Mouse (Mus musculus): ENCODE measurements around the gene A3galt2. TPM values are rescaled to one million over a fixed set of nuclear protein-coding genes. Genes with fewer than 3 reads are reported as not detected.

A3galt2 gene
- polyA plus RNA-seq, 1 experiment from 2014 or later, result 0.11 TPM

DNA sequence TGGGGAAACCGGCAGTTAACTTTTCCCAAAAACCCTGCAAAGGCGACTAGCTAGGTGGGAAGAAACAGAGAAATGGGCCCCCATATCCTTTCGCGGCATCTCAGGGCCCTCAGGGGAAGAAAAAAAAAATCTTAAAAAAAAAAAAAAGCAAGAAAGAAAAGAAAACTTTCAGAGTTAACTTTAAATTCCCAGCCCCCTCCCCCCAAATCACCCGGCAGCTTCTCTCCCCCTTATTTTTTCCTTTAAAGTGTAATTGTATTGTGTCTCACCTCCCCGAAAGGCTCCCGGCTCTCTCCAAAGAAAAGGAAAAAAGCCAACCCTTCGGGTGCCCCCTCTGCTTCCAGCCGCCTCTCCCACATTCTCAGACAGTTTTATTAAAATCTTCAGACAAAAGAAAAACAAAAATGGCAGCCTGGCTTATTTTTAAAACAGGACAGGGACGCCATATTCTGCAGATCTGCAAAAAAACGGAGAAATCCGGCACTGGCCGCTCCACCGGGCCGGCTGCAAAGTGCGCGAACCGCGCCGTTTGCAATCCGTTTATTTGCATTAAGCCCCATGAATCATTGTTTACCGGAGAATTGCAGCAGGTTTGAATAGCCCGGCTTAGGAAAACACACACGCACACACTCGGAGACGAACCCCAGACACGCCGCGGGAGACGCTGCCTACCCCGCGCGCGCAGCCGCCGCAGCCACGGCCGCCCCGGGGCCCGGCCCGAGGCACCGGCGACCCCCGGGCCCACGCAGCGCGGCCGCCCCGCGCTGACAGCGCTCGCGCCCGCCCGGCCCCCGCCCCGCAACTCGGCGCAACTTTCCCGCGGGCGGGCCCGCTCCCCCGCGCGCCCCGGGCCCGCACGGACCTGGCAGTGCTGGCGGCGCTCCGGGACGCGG lies 50.2 kb downstream of the A3galt2 start:
- Histone ChIP-seq H3K4me2 (ENCODE audit: low read depth, low read length) (peak overlapping the region; percentile 95), H3K4me3 (ENCODE audit: low read depth, low read length) (peak overlapping the region; percentile 88), H3K27me3 (ENCODE audit: control insufficient read depth, insufficient read depth, low read length) (no peaks in the 10 kb centered on the region), H3K27ac (replicated peaks; ENCODE audit: low read depth, low read length) (peak overlapping the region; percentile 98), H3K9ac (replicated peaks; ENCODE audit: low read length) (peak overlapping the region; percentile 100), H3K9me3 (replicated peaks; ENCODE audit: control insufficient read depth, low read length) (no peaks in the 10 kb centered on the region), H3K36me3 (replicated peaks; ENCODE audit: control insufficient read depth, insufficient read depth, low read depth, low read length) (no peaks in the 10 kb centered on the region), H3K4me1 (ENCODE audit: control insufficient read depth, insufficient read depth, low read length) (peaks cover 12% of the 10 kb centered on the region)
- ATAC-seq (replicated peaks; ENCODE audit: insufficient number of reproducible peaks, low FRiP score, low TSS enrichment, low read depth) (no peak), DNase-seq (ENCODE audit: low spot score) (peak; percentile 57)
- 1% methylated on average over 56 of the region's 74 CpGs for WGBS

DNA sequence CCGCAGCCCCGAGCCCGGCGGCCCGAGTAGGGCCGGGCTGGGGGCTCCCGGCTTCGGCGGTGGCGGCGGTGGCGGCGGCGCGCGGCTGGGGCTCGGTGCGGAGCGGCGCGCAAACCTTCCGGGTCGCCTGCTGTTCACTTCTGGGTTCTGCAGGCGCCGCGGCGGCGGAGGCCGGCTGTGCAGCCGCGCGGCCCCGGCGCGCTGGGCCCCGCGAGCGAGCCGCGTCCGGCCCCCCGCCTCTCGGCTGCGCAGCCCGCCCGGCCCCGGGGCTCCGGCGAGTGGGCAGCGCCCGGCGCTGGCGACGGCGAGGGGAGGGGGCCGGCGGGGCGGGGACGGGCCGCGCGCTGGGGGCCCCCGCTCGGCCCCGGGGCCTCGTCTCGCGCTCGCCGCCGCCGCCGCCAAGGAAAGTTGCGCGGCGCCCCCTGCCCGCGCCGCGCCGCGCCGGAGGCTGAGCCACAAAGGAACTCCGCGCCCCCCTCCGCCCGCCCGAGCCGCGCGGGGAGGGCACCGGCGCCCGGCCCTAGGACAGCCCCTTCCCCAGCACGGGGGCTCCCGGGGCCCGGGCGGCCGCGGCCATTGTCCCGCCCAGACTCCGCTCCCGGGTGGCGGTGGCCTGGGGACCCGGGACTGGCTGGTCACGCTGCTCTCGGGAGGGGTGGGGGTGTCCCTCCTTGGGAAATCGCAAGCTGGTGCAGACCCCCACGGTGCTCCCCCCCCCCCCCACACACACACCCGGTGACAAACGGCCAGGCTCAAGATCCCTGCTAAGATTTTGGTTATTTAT lies 51.1 kb downstream of the A3galt2 start, which contains the start of gene Zfp362:
Zfp362 (minus strand) TSS at position 3 of the 784 bp plus-strand sequence.
- 0% methylated on average over 70 of the region's 111 CpGs for WGBS
- Histone ChIP-seq H3K36me3 (replicated peaks; ENCODE audit: control insufficient read depth, insufficient read depth, low read depth, low read length) (no peaks in the 10 kb centered on the region), H3K4me3 (ENCODE audit: low read depth, low read length) (peak within 1 kb of the TSS; percentile 88), H3K27me3 (ENCODE audit: control insufficient read depth, insufficient read depth, low read length) (no peaks in the 10 kb centered on the region), H3K4me2 (ENCODE audit: low read depth, low read length) (peak within 1 kb of the TSS; percentile 95), H3K4me1 (ENCODE audit: control insufficient read depth, insufficient read depth, low read length) (peaks cover 12% of the 10 kb centered on the region), H3K27ac (replicated peaks; ENCODE audit: low read depth, low read length) (peak within 1 kb of the TSS; percentile 98), H3K9ac (replicated peaks; ENCODE audit: low read length) (peak within 1 kb of the TSS; percentile 100), H3K9me3 (replicated peaks; ENCODE audit: control insufficient read depth, low read length) (no peaks in the 10 kb centered on the region)
- DNase-seq (ENCODE audit: low spot score) (peak; percentile 72), ATAC-seq (replicated peaks; ENCODE audit: insufficient number of reproducible peaks, low FRiP score, low TSS enrichment, low read depth) (peak; percentile 58)

DNA sequence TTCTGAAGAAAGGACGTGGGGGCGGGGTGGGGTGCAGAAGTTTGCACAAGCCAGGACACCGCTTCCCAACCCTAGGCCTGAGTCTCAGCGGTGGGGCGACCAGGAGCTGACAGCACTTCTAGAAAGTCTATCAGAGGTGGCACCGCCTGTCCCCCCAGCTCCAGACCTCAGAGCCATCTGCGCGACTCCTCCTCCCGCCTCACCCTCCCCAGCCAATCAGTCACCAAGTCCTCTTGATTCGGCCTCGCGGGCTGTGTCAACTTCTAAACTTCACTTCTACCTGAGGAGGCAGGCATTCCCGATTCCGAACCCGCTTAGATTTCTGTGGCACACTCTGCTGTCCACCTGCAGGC lies 51.6 kb downstream of the A3galt2 start:
- Histone ChIP-seq H3K4me3 (ENCODE audit: low read depth, low read length) (peak overlapping the region; percentile 88), H3K27me3 (ENCODE audit: control insufficient read depth, insufficient read depth, low read length) (no peaks in the 10 kb centered on the region), H3K36me3 (replicated peaks; ENCODE audit: control insufficient read depth, insufficient read depth, low read depth, low read length) (no peaks in the 10 kb centered on the region), H3K4me2 (ENCODE audit: low read depth, low read length) (peak overlapping the region; percentile 95), H3K9ac (replicated peaks; ENCODE audit: low read length) (peak overlapping the region; percentile 100), H3K27ac (replicated peaks; ENCODE audit: low read depth, low read length) (peak overlapping the region; percentile 98), H3K4me1 (ENCODE audit: control insufficient read depth, insufficient read depth, low read length) (peaks cover 12% of the 10 kb centered on the region), H3K9me3 (replicated peaks; ENCODE audit: control insufficient read depth, low read length) (no peaks in the 10 kb centered on the region)
- peak; percentile 78 for ATAC-seq (replicated peaks; ENCODE audit: insufficient number of reproducible peaks, low FRiP score, low TSS enrichment, low read depth)
- WGBS, result 2% methylated on average over 15 of the region's 15 CpGs
- DNase-seq (ENCODE audit: low spot score), result peak; percentile 80

DNA sequence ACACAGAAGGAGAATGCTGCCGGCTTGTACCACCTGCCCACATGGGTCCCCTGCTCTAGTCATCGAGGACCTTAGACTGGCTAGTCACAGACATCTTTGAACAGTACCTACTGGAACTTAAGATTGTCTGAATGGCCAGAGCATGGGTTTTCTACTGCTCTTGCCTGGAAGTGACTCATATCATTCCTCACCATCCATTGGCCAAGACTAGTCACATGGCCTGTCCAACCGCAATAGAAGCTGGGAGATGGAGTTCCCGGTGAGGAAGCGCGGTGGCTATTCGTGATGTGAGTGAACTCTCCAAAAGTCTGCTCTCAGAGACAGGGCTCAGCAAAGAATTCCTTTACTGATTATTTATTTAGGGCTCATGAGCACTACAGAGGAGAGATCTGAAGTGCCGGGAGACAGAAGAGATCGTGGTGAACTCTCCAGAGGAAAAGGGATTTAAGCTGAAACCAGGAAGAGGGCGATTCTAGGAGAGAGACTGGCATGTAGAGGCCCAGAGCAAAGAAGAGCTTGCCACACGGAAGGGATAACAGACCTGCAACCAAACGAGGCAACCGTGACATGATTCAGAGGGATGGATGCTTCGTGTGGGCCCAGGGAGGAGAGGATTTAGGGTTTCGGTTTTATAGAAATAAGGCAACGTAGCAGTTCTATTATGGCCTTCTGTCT lies 56.4 kb downstream of the A3galt2 start:
- Histone ChIP-seq H3K4me2 (ENCODE audit: low read depth, low read length) (peak overlapping the region; percentile 70), H3K27me3 (ENCODE audit: control insufficient read depth, insufficient read depth, low read length) (no peaks in the 10 kb centered on the region), H3K4me1 (ENCODE audit: control insufficient read depth, insufficient read depth, low read length) (no peaks in the 10 kb centered on the region), H3K9me3 (replicated peaks; ENCODE audit: control insufficient read depth, low read length) (no peaks in the 10 kb centered on the region), H3K36me3 (replicated peaks; ENCODE audit: control insufficient read depth, insufficient read depth, low read depth, low read length) (no peaks in the 10 kb centered on the region), H3K4me3 (ENCODE audit: low read depth, low read length) (peak overlapping the region; percentile 51), H3K9ac (replicated peaks; ENCODE audit: low read length) (peak overlapping the region; percentile 66), H3K27ac (replicated peaks; ENCODE audit: low read depth, low read length) (no peak overlapping the region)
- DNase-seq (ENCODE audit: low spot score) (peak; percentile 92), ATAC-seq (replicated peaks; ENCODE audit: insufficient number of reproducible peaks, low FRiP score, low TSS enrichment, low read depth) (peak; percentile 81)
- 17% methylated on average over 16 of the region's 16 CpGs for WGBS

DNA sequence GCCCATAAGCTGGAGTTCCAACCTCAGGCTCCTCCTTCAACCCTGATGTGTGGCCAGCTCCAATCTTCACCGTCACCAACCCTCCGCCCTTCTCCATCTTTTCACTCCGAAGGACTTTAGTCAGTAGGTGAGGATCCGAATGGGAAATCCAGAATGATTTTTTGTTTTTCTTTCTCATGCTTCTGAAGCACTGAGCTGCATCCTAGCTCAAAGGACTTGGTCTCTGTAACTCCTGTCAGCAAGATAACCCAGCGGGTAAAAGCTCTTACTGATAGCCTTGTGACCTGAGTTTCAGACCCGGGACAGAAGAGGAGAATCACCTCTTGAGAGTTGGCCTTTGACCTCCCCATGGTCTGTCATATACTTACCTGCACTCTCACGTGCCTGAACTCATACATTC lies 61.8 kb downstream of the A3galt2 start:
- no peaks in the 10 kb centered on the region for H3K4me1 ChIP-seq (ENCODE audit: control insufficient read depth, insufficient read depth, low read length)
- ATAC-seq (replicated peaks; ENCODE audit: insufficient number of reproducible peaks, low FRiP score, low TSS enrichment, low read depth) (no peak), DNase-seq (ENCODE audit: low spot score) (no peak)
- no peaks in the 10 kb centered on the region for H3K9me3 ChIP-seq (replicated peaks; ENCODE audit: control insufficient read depth, low read length)
- no peak overlapping the region for H3K9ac ChIP-seq (replicated peaks; ENCODE audit: low read length)
- no peak overlapping the region for H3K4me2 ChIP-seq (ENCODE audit: low read depth, low read length)
- H3K4me3 ChIP-seq (ENCODE audit: low read depth, low read length), result no peak overlapping the region
- no peaks in the 10 kb centered on the region for H3K36me3 ChIP-seq (replicated peaks; ENCODE audit: control insufficient read depth, insufficient read depth, low read depth, low read length)
- no peak overlapping the region for H3K27ac ChIP-seq (replicated peaks; ENCODE audit: low read depth, low read length)
- 56% methylated on average over 7 of the region's 7 CpGs for WGBS
- no peaks in the 10 kb centered on the region for H3K27me3 ChIP-seq (ENCODE audit: control insufficient read depth, insufficient read depth, low read length)

Other genes starting within 250 kb of the A3galt2 start
- gene Zscan20, start 145.3 kb upstream of the A3galt2 start, polyA plus RNA-seq (2014; fragmentation: Nextera tagmentation; extraction: Ambion mirVana), result 2.9 and 4.1 TPM in 2 replicates
- 0.10 and 0.60 TPM in 2 replicates for gene Tlr12, start 136.7 kb upstream of the A3galt2 start, polyA plus RNA-seq (2014; fragmentation: Nextera tagmentation; extraction: Ambion mirVana)
- gene Phc2, start 100.7 kb upstream of the A3galt2 start, polyA plus RNA-seq (2014; fragmentation: Nextera tagmentation; extraction: Ambion mirVana), result 65.7 and 68.0 TPM in 2 replicates
- 31.1 and 34.3 TPM in 2 replicates for gene Zfp362, start 50.7 kb downstream of the A3galt2 start, polyA plus RNA-seq (2014; fragmentation: Nextera tagmentation; extraction: Ambion mirVana)
- 13.9 and 14.6 TPM in 2 replicates for gene Trim62, start 128.2 kb downstream of the A3galt2 start, polyA plus RNA-seq (2014; fragmentation: Nextera tagmentation; extraction: Ambion mirVana)
- 14.0 and 14.6 TPM in 2 replicates for gene Azin2, start 207.1 kb downstream of the A3galt2 start, polyA plus RNA-seq (2014; fragmentation: Nextera tagmentation; extraction: Ambion mirVana)
- gene Ak2, start 236.6 kb downstream of the A3galt2 start, polyA plus RNA-seq (2014; fragmentation: Nextera tagmentation; extraction: Ambion mirVana), result 152 and 154 TPM in 2 replicates